Comparison of ENCODE assay signal across 24 mouse cellular contexts in genomic region chr17:27451216-27451615, GRCm38 (mm10).
A peak's percentile ranks its signal among the peaks of the same experiment; 100 is the strongest.
DNase-seq lines count a peak whose midpoint lies in the region; ATAC-seq and TF ChIP-seq lines count a peak whose summit lies in the region.
"Had no signal": no experiment of that assay in that cellular context is flagged by ENCODE, and none has a peak within 500 bp of the region (broad histone marks: within the 10 kb centered on the region; RNA-seq: fewer than 3 reads in every experiment).

No protein-coding gene starts in this region.

- H3K4me1 ChIP-seq in cerebellum, adult 2 months (ENCODE audit: control insufficient read depth, insufficient read depth, low read length), result peaks cover 87% of the 10 kb centered on the region
- H3K4me1 ChIP-seq: embryonic facial prominence, embryonic 15.5 days; heart, embryonic 13.5 days; lung, embryonic 15.5 days; neural tube, embryonic 12.5 days had no signal

- TF ChIP-seq POLR2A in cerebellum, adult 2 months (IDR thresholded peaks at IDR 0.05; ENCODE audit: borderline replicate concordance, insufficient read depth, low read length), result no peak

- peak; percentile 5 for DNase-seq in adrenal gland, adult 8-10 months
- DNase-seq in adrenal gland, postnatal 10 days, result no peak
- DNase-seq in cerebellum, adult 2 months, result peak; percentile 73 to 80
- peak; percentile 79 for DNase-seq in brain, adult 2 months (ENCODE audit: low read depth, low spot score)
- DNase-seq in cerebellum, postnatal 36 days, result peak; percentile 48 to 59
- no peak for DNase-seq in ovary, postnatal 14 days (ENCODE audit: low spot score)
- DNase-seq: gastrocnemius, postnatal 25 days; kidney, adult 2 months; right cerebral cortex, postnatal 4 days; thymus, adult 18-20 months had no signal

- no peak overlapping the region for H3K4me3 ChIP-seq in cerebellum, adult 2 months (replicated peaks; ENCODE audit: insufficient read depth, low read depth, low read length)
- H3K4me3 ChIP-seq: embryonic facial prominence, embryonic 10.5 days; embryonic facial prominence, embryonic 15.5 days; forebrain, embryonic 13.5 days; heart, adult 2 months; heart, embryonic 13.5 days; hindbrain, embryonic 15.5 days; limb, embryonic 13.5 days; lung, embryonic 15.5 days; midbrain, embryonic 10.5 days; neural tube, embryonic 12.5 days had no signal

- TF ChIP-seq CTCF in cerebellum, adult 2 months (IDR thresholded peaks at IDR 0.05; ENCODE audit: borderline replicate concordance, insufficient read depth, low read depth, low read length), result no peak

- H3K27me3 ChIP-seq in cerebellum, adult 2 months (ENCODE audit: control insufficient read depth, insufficient read depth, low read length), result no peaks in the 10 kb centered on the region
- H3K27me3 ChIP-seq: embryonic facial prominence, embryonic 15.5 days; hindbrain, embryonic 15.5 days; limb, embryonic 13.5 days; lung, embryonic 15.5 days; neural tube, embryonic 12.5 days had no signal

- H3K27ac ChIP-seq in cerebellum, adult 2 months (ENCODE audit: insufficient read depth, low read length), result peak overlapping the region; percentile 86
- H3K27ac ChIP-seq: embryonic facial prominence, embryonic 10.5 days; embryonic facial prominence, embryonic 15.5 days; forebrain, embryonic 13.5 days; heart, adult 2 months; heart, embryonic 13.5 days; hindbrain, embryonic 15.5 days; kidney, postnatal 0 days; limb, embryonic 13.5 days; lung, embryonic 15.5 days; midbrain, embryonic 10.5 days; neural tube, embryonic 12.5 days; stomach, postnatal 0 days had no signal

- ATAC-seq in cerebellum, adult (ENCODE audit: insufficient number of reproducible peaks, low FRiP score, low TSS enrichment), result no peak
- ATAC-seq: forebrain, embryonic 13.5 days; midbrain, embryonic 16.5 days had no signal

- 17% methylated on average over 14 of the region's 14 CpGs for WGBS in cerebellum, adult 2 months

Comparison
In these comparisons a context has a peak if more than half of its experiments do, and no peak if none do; other contexts are left out.
1. DNase-seq: peak in adrenal gland, adult 8-10 months (single experiment), cerebellum, adult 2 months (2 of 2), brain, adult 2 months (single experiment) and cerebellum, postnatal 36 days (2 of 2); none in adrenal gland, postnatal 10 days (single experiment) and ovary, postnatal 14 days (single experiment).